Mouse (Mus musculus) hindbrain, embryonic 14.5 days (tissue): ENCODE data around the gene Polr2b. TPM values are rescaled to one million over a fixed set of nuclear protein-coding genes. Genes with fewer than 3 reads are reported as not detected.
A peak's percentile ranks its signal among the peaks of the same experiment; 100 is the strongest.

Experiments used
- ATAC-seq: fragments of 200-750 bp; cut with Nextera tagmentation; 2 replicates; pipeline ENCODE4 v1.8.0; 2017; ENCODE audit warnings: moderate number of reproducible peaks, mild to moderate bottlenecking, moderate TSS enrichment, moderate library complexity; ENCODE audit not compliant: low FRiP score
- DNase-seq: peaks from one replicate; pipeline ENCODE4 v3.0.0-alpha.2; 2015; ENCODE audit warnings: low spot score
- H3K27ac ChIP-seq: fragments of 300-500 bp; sonication (generic); 2 replicates; pipeline ENCODE4 v1.5.1; 2014; ENCODE audit warnings: mild to moderate bottlenecking, moderate library complexity
- H3K27me3 ChIP-seq: fragments of 300-500 bp; sonication (generic); 2 replicates; pipeline ENCODE4 v1.6.1; 2014; ENCODE audit warnings: mild to moderate bottlenecking, low read length, mixed read lengths; ENCODE audit not compliant: control insufficient read depth, insufficient read depth
- H3K36me3 ChIP-seq: fragments of 300-500 bp; sonication (generic); replicated peaks from 2 replicates; pipeline ENCODE4 v1.6.1; 2014; ENCODE audit not compliant: control insufficient read depth, insufficient read depth
- H3K4me1 ChIP-seq: fragments of 300-500 bp; sonication (generic); replicated peaks from 2 replicates; pipeline ENCODE4 v1.6.1; 2014; ENCODE audit warnings: antibody characterized with exemption, low read length, mixed read lengths; ENCODE audit not compliant: control insufficient read depth, insufficient read depth
- H3K4me2 ChIP-seq: fragments of 300-500 bp; sonication (generic); replicated peaks from 2 replicates; pipeline ENCODE4 v1.6.1; 2014; ENCODE audit warnings: mild to moderate bottlenecking, moderate library complexity
- H3K4me3 ChIP-seq: fragments of 300-500 bp; sonication (generic); replicated peaks from 2 replicates; pipeline ENCODE4 v1.5.1; 2014; ENCODE audit warnings: mild to moderate bottlenecking, low read length
- H3K9ac ChIP-seq: fragments of 300-500 bp; sonication (generic); 2 replicates; pipeline ENCODE4 v1.6.1; 2014
- H3K9me3 ChIP-seq: fragments of 300-500 bp; sonication (generic); 2 replicates; pipeline ENCODE4 v1.6.1; 2016; ENCODE audit warnings: low read length; ENCODE audit not compliant: control insufficient read depth
- WGBS: fragments of 180-500 bp; shearing (Covaris S2); extraction: QIAGEN DNeasy Blood & Tissue Kit; methylation state at CpG from one replicate; pipeline ENCODE4 v1.1.7; 2014; 5-methylcytosine and 5-hydroxymethylcytosine counted together
- polyA plus RNA-seq: library from polyadenylated mRNA; unstranded; fragments of >200 nt; fragmentation: Nextera tagmentation; extraction: Ambion mirVana; gene quantifications from 2 replicates; pipeline ENCODE4 v1.2.1, GENCODE M21; 2014

Gene Polr2b
- polyA plus RNA-seq, 1 experiment from 2014 or later: 57.5 TPM

DNA sequence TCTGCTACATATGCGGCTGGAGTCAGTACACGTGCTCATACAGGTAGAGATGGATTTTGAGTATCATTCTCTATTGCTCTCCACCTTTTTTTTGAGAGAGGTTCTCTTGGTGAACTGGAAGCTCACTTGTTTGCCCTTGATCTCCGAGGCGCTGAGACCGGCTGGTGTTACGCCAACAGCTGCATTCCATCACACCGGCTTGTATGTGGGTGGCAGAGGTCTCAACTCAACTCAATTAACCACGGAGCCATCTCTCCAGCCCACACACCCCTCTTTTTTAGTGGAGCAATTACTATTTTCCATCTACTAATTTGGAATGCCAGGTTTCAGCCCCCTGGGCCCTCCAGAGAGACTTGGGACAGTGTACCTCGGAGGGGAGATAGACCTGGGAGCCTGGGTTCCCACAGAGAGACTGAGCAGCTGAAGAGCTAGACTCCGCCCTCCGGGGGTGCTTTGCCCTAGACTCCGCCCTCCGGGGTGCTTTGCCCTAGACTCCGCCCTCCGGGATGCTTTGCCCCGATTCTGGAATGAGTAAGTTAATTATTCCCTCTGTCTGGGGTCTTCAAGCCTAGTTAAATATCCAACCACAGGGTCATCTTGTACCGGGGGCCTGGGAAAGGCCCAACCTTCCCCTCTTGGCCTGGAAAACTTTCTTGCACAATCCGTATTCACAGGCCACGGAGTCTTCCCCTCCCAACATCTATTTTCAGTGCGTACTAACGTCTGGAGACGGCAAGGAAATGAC lies 47.6 kb downstream of the Polr2b start:
- Histone ChIP-seq H3K9me3 (no peaks in the 10 kb centered on the region), H3K4me2 (peak overlapping the region; percentile 43), H3K36me3 (no peaks in the 10 kb centered on the region), H3K9ac (peak overlapping the region; percentile 39), H3K27me3 (no peaks in the 10 kb centered on the region), H3K4me3 (peak overlapping the region; percentile 26), H3K27ac (peak overlapping the region; percentile 3; the same call in 1 of the 2 replicates), H3K4me1 (peaks cover 10% of the 10 kb centered on the region; the same call in 1 of the 2 replicates)
- DNase-seq (no peak), ATAC-seq (peak; percentile 59; the same call in 1 of the 2 replicates)
- WGBS: 18% methylated on average over 22 of the region's 22 CpGs

DNA sequence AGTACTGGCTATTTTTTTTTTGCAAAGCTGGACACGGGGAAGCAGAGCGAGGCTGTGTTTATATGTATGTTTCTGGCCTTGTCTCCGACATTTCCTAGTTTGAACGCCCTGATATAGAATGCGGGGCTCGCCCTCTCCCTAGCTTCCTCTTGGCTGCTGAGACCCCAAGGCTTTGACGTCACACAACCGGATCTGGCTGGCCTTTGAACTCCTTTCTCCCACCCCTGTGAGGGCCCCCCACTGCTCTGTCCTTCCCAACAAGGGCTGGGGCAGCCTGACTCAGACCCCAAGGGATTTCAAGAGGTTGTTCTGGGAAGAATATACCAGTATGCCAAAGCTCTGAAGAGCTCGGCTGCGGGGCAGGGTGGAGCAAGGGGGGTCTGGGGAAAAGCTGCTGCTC lies 48.4 kb downstream of the Polr2b start:
- H3K27me3 ChIP-seq: no peaks in the 10 kb centered on the region
- H3K4me1 ChIP-seq: peaks cover 10% of the 10 kb centered on the region; the same call in 1 of the 2 replicates
- no peaks in the 10 kb centered on the region for H3K36me3 ChIP-seq
- no peaks in the 10 kb centered on the region for H3K9me3 ChIP-seq
- H3K4me2 ChIP-seq: peak overlapping the region; percentile 43
- H3K9ac ChIP-seq: peak overlapping the region; percentile 39
- ATAC-seq: peak; percentile 37; the same call in 1 of the 2 replicates
- 0 out of 2 replicates have a peak overlapping the region, but pooled peaks have one; percentile 41 for H3K27ac ChIP-seq
- peak; percentile 45 for DNase-seq
- 4% methylated on average over 10 of the region's 10 CpGs for WGBS
- H3K4me3 ChIP-seq: peak overlapping the region; percentile 26

DNA sequence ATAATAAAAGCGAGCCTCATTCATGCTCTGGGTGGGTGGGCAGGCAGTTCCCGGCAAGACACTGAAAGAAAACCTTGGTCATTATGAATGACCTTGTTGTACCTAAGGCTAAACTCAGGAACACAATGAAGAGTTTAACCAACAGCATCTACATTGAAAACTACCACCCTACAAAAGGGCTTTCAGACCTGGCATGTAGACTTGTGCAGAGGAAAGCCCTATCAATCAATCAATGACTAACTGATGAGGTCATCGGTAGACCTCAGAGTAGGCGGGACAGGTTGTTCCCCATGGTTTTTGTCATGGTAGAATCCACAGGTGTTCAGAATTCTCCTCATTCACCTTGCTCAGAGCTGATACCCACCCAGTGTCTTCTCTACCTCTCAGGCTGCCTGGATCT lies 50.0 kb downstream of the Polr2b start:
- WGBS: 87% methylated on average over 4 of the region's 4 CpGs
- Histone ChIP-seq H3K4me1 (peaks cover 10% of the 10 kb centered on the region; the same call in 1 of the 2 replicates), H3K4me2 (no peak overlapping the region), H3K4me3 (no peak overlapping the region), H3K36me3 (no peaks in the 10 kb centered on the region), H3K9ac (no peak overlapping the region), H3K9me3 (no peaks in the 10 kb centered on the region), H3K27me3 (no peaks in the 10 kb centered on the region), H3K27ac (no peak overlapping the region)
- no peak for DNase-seq
- no peak for ATAC-seq

DNA sequence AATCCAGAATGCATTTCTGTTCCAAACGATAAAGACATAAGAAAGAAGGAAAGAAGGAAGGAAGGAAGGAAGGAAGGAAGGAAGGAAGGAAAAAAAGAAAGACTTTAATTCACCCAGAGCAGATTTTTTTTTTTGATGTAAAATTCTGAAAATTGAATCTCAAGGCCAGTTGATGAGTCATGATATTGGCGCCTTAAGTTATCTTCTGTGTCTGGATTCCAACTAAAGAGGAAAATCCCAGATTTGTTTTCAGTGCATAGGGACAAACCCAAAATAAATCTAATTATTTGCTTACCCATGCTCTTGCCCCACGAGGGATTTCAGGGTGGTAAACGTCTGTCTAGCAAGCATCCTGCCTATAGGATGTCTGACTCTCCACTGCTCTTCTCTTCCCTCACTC lies 51.1 kb downstream of the Polr2b start:
- H3K4me3 ChIP-seq: no peak overlapping the region
- WGBS: 75% methylated on average over 4 of the region's 4 CpGs
- H3K27me3 ChIP-seq: no peaks in the 10 kb centered on the region
- no peak overlapping the region for H3K27ac ChIP-seq
- no peak overlapping the region for H3K9ac ChIP-seq
- no peak for DNase-seq
- ATAC-seq: no peak
- peaks cover 10% of the 10 kb centered on the region; the same call in 1 of the 2 replicates for H3K4me1 ChIP-seq
- no peaks in the 10 kb centered on the region for H3K9me3 ChIP-seq
- H3K4me2 ChIP-seq: no peak overlapping the region
- H3K36me3 ChIP-seq: no peaks in the 10 kb centered on the region

DNA sequence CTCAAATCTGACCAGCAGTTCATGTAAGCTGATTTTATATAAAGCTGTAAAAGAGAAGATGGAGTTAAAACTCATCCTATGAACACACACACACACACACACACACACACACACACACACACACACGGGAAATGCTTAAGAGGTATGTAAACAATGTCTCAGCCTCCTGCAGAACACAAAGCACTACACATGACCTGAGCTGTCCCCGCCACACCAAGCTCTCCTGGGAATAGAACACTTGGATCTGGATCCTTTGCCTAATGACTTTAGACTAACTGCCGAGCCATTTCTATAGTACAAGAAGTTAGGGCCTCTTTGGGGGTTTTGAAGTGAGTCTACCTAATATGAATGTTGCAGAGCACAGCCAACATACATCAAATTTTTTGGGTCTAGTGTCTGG lies 52.2 kb downstream of the Polr2b start:
- 64% methylated on average over 3 of the region's 3 CpGs for WGBS
- H3K36me3 ChIP-seq: no peaks in the 10 kb centered on the region
- no peaks in the 10 kb centered on the region for H3K27me3 ChIP-seq
- peaks cover 10% of the 10 kb centered on the region; the same call in 1 of the 2 replicates for H3K4me1 ChIP-seq
- H3K9ac ChIP-seq: no peak overlapping the region
- no peaks in the 10 kb centered on the region for H3K9me3 ChIP-seq
- no peak for DNase-seq
- no peak overlapping the region for H3K27ac ChIP-seq
- ATAC-seq: no peak
- no peak overlapping the region for H3K4me2 ChIP-seq
- no peak overlapping the region for H3K4me3 ChIP-seq

DNA sequence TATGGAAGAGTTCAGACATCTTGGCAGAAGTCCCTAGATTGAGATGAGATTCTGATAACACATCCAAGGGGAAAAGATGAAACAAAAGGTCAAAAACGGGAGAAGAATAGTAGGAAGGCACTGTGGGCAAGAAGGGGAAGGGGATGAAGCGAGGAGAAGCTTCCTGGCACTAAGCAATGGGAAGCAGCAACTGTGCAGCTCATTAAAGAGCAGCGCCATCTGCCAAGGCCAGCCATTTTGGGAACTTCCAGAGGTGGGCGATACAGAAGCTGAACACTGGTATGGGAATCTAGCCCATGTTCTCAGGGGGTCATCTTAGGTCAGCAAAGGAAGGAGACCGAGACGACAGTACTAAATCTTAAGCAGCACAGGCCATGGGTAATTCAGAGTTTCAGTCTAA lies 53.7 kb downstream of the Polr2b start:
- ATAC-seq (no peak), DNase-seq (no peak)
- Histone ChIP-seq H3K4me2 (no peak overlapping the region), H3K9me3 (no peaks in the 10 kb centered on the region), H3K27me3 (no peaks in the 10 kb centered on the region), H3K9ac (no peak overlapping the region), H3K27ac (no peak overlapping the region), H3K4me3 (no peak overlapping the region), H3K36me3 (no peaks in the 10 kb centered on the region), H3K4me1 (no peaks in the 10 kb centered on the region)
- WGBS: 84% methylated on average over 6 of the region's 6 CpGs

DNA sequence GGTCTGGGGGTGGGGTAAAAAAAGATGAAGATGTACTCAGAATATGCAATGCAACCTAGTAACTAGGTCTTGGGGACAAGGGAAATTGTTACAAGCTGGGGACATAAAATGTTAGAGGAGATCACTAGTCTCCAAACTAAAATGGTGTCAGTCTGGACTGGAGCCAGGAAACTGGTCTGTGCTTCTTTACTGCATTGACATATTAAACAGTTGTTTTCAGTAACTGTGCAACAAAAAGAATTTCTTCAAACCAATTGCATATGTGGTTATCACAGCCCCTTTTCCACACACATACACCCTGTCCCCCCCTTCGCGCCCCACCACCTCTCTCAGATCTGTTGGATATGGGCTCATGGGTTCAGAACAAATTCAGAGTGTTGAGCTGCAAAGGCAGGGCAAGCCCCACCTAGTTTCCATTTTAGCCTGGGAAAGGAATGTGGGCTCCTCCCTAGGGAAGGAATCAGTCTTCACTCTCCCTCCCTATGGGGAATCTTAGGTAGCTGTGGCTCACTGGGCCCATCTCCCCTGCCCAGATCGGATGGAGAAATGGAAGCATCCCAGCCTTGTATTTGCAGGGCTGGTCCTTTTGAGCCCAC lies 54.6 kb downstream of the Polr2b start:
- no peak overlapping the region for H3K9ac ChIP-seq
- ATAC-seq (no peak), DNase-seq (no peak)
- 97% methylated on average over 3 of the region's 3 CpGs for WGBS
- H3K27me3 ChIP-seq: no peaks in the 10 kb centered on the region
- no peak overlapping the region for H3K27ac ChIP-seq
- no peaks in the 10 kb centered on the region for H3K36me3 ChIP-seq
- no peak overlapping the region for H3K4me2 ChIP-seq
- H3K4me3 ChIP-seq: no peak overlapping the region
- no peaks in the 10 kb centered on the region for H3K9me3 ChIP-seq
- H3K4me1 ChIP-seq: no peaks in the 10 kb centered on the region

DNA sequence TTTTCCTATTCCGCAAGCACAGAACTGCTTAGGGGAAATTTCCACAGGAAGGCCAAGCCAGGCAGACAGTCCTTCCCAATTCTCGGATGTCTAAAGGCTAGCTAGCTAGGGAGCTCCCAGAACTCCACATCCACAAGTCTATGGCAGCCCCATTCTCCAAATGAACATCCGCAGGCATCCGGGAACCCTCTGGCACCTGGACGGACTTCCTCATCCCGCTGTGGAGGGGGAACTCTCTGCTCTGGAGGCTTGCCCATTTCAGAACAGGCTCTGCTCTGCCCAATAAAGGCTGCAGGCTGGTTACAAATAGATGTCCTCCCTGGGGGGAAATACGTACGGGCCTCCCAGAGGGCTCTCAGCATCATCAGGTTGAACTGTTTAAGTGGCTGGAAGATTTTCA lies 56.4 kb downstream of the Polr2b start:
- Histone ChIP-seq H3K27me3 (no peaks in the 10 kb centered on the region), H3K9me3 (no peaks in the 10 kb centered on the region), H3K27ac (no peak overlapping the region), H3K4me2 (no peak overlapping the region), H3K4me1 (no peaks in the 10 kb centered on the region), H3K4me3 (no peak overlapping the region), H3K36me3 (no peaks in the 10 kb centered on the region), H3K9ac (no peak overlapping the region)
- ATAC-seq (no peak), DNase-seq (no peak)
- 81% methylated on average over 8 of the region's 8 CpGs for WGBS

DNA sequence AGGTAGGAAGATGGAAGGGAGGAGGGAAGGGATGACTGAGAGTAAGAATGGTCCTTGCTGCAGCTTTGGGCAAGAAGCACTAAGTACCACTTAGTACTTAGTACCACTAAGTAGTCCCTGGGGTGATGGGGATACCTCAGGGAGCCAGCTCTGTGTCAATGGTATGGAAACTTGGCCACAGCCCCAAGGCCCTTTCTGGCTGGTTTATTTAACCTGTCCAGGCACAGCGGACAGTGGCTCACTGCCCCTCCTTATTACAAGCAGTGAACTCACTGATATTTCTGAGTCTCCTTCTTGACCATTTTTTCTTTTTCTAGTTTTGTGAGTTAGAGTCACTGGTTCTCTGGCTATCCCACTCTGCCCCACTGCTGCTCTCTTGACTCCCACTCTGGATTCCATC lies 57.2 kb downstream of the Polr2b start:
- Histone ChIP-seq H3K9ac (no peak overlapping the region), H3K27ac (no peak overlapping the region), H3K4me3 (no peak overlapping the region), H3K9me3 (no peaks in the 10 kb centered on the region), H3K27me3 (no peaks in the 10 kb centered on the region), H3K36me3 (no peaks in the 10 kb centered on the region), H3K4me2 (no peak overlapping the region), H3K4me1 (no peaks in the 10 kb centered on the region)
- ATAC-seq: no peak
- no peak for DNase-seq
- 100% methylated on average over 1 of the region's 1 CpGs for WGBS
